Mouse (Mus musculus): ENCODE results near the gene Cdk6. TPM values are rescaled to one million over a fixed set of nuclear protein-coding genes. Genes with fewer than 3 reads are reported as not detected.
"Not testable (repeated sequence)": the region's sequence is repeated elsewhere in the genome, so short reads cannot be mapped to it uniquely, and the experiment has no call there.

Cdk6 gene
- total RNA-seq, 2 experiments from 2014 or later = 10.7 to 15.3 TPM

GRCm38 (mm10) chr5:3376167-3376566, 34.9 kb downstream of the Cdk6 start:
- DNase-seq (ENCODE audit: low spot score in 2 of 2) = no peak

- DNase-seq (ENCODE audit: low spot score in 2 of 2) = no peak
Measured at GRCm38 (mm10) chr5:3379252-3379651, 38.0 kb downstream of the Cdk6 start.

- DNase-seq (ENCODE audit: low spot score in 2 of 2) = no peak
Measured at GRCm38 (mm10) chr5:3380692-3381233, 39.5 kb downstream of the Cdk6 start.

DNA sequence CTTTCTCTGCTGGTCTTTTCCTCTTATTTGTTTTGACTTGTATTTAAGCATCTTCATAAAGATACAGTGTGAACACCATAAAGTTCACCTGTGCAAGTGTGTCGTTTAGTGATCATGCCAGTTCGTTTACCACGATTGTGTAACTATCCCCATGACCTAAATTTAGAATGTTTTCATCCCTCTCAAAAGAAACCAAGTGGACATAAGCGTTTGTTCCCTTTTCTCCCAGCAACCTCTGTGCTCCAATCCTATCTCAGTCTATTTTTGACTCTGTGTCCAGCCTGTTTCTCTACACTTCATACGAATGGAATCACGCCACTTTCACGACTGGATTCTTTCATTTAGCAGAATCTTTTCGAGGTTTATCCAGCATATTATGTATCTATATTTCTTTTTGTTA, 40.5 kb downstream of the Cdk6 start:
- DNase-seq (ENCODE audit: low spot score in 2 of 2) = no peak

GRCm38 (mm10) chr5:3382343-3383040, 41.2 kb downstream of the Cdk6 start:
- DNase-seq (ENCODE audit: low spot score in 2 of 2) = no peak

GRCm38 (mm10) chr5:3383547-3383946, 42.3 kb downstream of the Cdk6 start:
- no peak for DNase-seq (ENCODE audit: low spot score in 2 of 2)

DNA sequence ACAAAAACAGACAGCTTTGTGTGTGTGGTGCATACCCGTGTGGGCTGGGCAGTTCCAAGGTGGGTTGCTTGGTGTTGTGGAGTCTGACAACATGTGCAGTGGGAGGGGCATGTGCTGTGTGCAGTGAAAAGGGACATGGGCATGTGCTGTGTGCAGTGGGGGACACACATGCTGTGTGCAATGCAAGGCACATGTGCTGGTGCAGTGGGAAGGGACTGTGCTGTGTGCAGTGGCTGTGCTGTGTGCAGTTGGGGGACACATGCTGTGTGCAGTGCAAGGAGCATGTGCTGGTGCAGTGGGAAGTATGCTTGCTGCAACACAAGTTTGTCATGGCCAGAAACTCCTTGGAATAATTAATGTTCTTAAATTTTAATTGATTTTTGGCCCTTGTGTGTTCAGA, 43.8 kb downstream of the Cdk6 start:
- DNase-seq (ENCODE audit: low spot score in 2 of 2) = no peak

- DNase-seq (ENCODE audit: low spot score in 2 of 2) = no peak
Measured at GRCm38 (mm10) chr5:3386021-3386730, 44.9 kb downstream of the Cdk6 start.

GRCm38 (mm10) chr5:3386731-3387087, 45.4 kb downstream of the Cdk6 start:
- no peak for DNase-seq (ENCODE audit: low spot score in 2 of 2)

DNA sequence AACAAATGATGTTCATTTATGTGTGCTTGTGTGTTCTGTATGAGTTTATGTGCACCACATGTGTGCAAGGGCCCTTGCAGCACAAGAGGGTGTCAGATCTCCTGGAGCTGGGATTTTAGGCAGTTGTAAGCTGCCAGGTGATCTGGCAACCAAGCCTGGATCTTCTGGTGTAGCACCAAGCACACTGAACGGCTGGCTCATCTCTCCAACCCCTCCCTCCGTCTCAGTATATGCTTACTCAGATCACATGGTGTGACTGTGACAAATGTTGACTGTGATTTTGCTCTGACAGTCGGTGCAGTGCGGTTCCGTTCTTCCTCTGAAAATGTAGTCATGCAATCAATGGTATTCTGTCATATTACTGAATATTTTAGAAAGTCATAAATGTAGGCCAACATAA, 45.9 kb downstream of the Cdk6 start:
- no peak for DNase-seq (ENCODE audit: low spot score in 2 of 2)

GRCm38 (mm10) chr5:3392856-3393255, 51.6 kb downstream of the Cdk6 start:
- DNase-seq (ENCODE audit: low spot score in 2 of 2) = no peak

- DNase-seq (ENCODE audit: low spot score in 2 of 2) = no peak
Measured at GRCm38 (mm10) chr5:3394145-3394544, 52.9 kb downstream of the Cdk6 start.

- DNase-seq (ENCODE audit: low spot score in 2 of 2) = no peak
Measured at GRCm38 (mm10) chr5:3395020-3395419, 53.7 kb downstream of the Cdk6 start.

DNA sequence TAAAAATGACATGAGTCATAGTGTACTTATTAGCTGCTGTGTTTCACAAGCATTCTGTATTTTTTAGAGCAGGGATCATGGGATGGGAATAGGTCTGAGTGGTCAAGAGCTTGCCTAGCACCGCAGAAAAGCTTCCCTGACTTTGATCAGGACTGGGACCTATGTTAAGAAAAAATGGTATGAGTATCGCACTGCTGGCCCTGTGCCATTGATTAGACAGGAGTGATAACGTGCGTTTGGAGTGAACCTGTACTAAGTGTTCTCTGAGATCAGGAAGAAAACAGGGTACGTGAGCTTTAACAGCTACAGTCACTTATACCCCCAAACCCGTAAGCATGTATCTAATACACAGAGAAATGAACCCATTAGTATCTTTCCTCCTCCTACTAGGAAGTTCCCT, 54.9 kb downstream of the Cdk6 start:
- DNase-seq (ENCODE audit: low spot score in 2 of 2) = no peak

DNA sequence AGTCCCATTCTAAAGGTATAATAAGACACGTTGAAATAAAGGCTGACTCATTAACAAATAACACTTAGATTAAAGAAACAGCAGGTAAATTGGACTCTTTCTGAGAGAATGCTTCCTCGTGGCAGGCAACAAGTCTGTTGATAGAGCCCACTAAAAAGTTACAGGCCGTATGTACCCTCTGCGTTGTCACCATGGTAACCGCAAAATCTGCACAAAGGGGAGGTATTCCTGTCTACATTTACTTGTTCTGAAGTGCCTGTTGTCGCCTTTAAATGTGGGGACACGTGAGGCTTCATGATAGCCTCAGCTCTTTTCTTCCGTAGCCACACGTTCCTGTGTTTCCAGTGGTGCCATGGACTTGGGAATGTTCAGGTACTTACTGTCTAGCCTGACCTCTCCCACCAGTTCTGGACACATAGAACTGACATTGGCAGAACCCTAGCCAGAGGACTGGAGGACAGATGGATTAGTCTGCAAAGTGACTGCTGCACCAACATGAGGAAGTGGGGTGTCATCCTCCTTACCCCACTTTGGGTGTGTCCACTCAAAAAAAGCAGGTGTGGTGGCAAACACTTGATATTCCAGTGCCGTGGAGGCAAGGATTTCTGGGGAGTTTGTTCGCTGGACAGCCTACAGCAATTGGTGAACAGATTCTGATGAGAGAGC, 55.8 kb downstream of the Cdk6 start:
- DNase-seq (ENCODE audit: low spot score in 2 of 2) = no peak

- no peak for DNase-seq (ENCODE audit: low spot score in 2 of 2)
Measured at GRCm38 (mm10) chr5:3399784-3400494, 58.7 kb downstream of the Cdk6 start.

- DNase-seq (ENCODE audit: low spot score in 2 of 2) = peak; percentile 63 to 68
Measured at GRCm38 (mm10) chr5:3405102-3405501, 63.8 kb downstream of the Cdk6 start.

DNA sequence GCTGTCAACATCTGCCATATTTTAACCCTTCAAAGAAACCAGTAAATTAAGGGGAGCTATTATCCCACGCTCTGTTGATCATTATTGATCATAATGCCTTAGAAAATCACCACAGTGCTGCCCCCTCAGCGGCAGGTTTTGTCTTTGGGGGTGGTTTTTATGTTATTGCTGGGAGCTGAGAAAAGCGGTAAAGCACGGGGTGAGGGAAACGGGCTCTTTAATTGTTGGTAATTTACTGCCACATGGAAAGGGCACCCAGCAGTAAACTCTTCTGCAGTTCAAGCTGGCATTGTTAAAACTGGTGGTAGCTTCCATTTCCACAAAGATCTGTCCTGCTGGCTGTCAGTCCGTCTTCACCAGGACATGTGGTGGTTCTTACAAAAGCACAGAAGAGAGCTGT, 64.2 kb downstream of the Cdk6 start:
- DNase-seq (ENCODE audit: low spot score in 2 of 2) = no peak

DNA sequence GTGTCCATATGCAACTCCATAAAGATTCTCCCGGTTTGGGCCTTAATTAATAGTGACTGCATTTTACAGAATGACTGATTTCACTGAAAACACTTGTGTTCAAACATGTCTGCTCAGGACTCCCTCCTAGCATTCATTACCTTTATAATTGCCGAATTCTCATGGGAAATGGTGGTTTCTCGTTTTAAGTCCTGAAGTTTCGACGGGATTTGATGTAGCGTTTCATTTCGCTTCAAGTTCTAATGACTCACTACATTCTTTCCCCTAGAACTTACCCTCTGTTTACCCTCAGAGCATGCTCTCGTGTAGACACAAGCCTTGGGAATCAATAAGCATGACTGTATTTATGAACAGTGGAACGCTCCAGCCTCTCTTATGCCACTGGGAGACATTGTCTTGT, 66.6 kb downstream of the Cdk6 start:
- DNase-seq (ENCODE audit: low spot score in 2 of 2) = no peak

DNA sequence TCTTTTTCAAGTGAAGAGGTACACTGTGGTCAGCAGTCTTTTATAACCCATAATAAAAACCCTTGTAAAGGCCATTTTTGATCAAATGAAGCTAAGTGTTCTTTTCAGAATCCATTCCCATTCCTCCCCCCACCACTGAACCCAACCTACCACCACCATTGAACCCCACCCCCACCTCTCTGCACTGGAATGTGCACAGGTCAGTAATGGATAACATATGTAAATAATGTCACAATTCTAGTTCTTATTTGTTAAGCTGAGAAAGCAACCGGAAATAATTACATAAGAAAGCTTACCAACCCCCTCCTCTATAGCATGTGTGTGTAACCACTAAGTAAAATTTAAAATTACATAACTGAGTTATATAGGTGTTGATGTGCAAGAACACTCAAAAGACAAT, 76.9 kb downstream of the Cdk6 start:
- not testable (repeated sequence) for DNase-seq (ENCODE audit: low spot score in 2 of 2)

GRCm38 (mm10) chr5:3420094-3420831, 79.0 kb downstream of the Cdk6 start:
- DNase-seq (ENCODE audit: low spot score in 2 of 2) = no peak
